Mouse (Mus musculus) kidney, adult 2 months (tissue): ENCODE measurements around the gene Marc1.

Source experiments
- CTCF ChIP-seq: fragments of 200-500 bp; conservative IDR thresholded peaks from 2 replicates; pipeline ENCODE4 v1.5.1; 2011; ENCODE audit warnings: low read depth, mild to moderate bottlenecking, control low read depth, low read length, moderate library complexity, mixed read lengths; ENCODE audit not compliant: insufficient read depth, insufficient read length
- POLR2A ChIP-seq: fragments of 200-500 bp; IDR thresholded peaks from one replicate; pipeline ENCODE4 v1.6.1; 2011; ENCODE audit warnings: low read depth, low read length, control low read depth

DNA sequence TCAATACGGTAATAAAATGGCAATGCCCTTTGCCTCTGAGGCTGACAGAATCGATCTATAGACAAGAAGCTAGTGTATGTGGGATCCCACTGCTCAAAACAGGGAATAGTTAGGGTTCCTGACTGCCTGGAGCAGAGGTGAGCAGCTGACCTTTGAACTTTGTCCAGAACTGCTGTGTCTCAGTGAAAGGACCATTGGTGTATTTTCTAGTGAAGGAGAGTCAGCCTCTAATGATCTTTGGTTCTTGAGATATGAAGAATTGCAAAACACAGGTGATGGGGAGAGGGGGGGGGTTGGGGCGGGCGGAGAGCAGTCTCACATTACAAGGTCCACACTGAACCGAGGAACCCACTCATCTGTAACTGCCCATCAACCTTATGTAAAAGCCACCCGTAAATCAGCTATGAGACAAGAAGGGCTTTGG is 1.5 kb downstream of the Marc1 start:
- no peak for TF ChIP-seq CTCF
- TF ChIP-seq POLR2A, result no peak
